Mouse (Mus musculus) hindbrain, embryonic 10.5 days (tissue): ENCODE data around the gene E2f1. TPM values are rescaled to one million over a fixed set of nuclear protein-coding genes. Genes with fewer than 3 reads are reported as not detected.

ENCODE experiments used
- DNase-seq: peaks from one replicate; pipeline ENCODE4 v3.0.0-alpha.2; 2017; ENCODE audit warnings: low spot score
- H3K27ac ChIP-seq: fragments of 300-500 bp; sonication (generic); 2 replicates; pipeline ENCODE4 v1.5.1; 2016; ENCODE audit warnings: mild to moderate bottlenecking, moderate library complexity
- H3K27me3 ChIP-seq: fragments of 300-500 bp; sonication (generic); 2 replicates; pipeline ENCODE4 v1.6.1; 2016; ENCODE audit warnings: mild to moderate bottlenecking; ENCODE audit not compliant: poor library complexity, insufficient read depth, severe bottlenecking
- H3K36me3 ChIP-seq: fragments of 300-500 bp; sonication (generic); 2 replicates; pipeline ENCODE4 v1.6.1; 2016; ENCODE audit warnings: mild to moderate bottlenecking, moderate library complexity
- H3K4me1 ChIP-seq: fragments of 300-500 bp; sonication (generic); replicated peaks from 2 replicates; pipeline ENCODE4 v1.6.1; 2016; ENCODE audit warnings: mild to moderate bottlenecking
- H3K4me3 ChIP-seq: fragments of 300-500 bp; sonication (generic); 2 replicates; pipeline ENCODE4 v1.5.1; 2016; ENCODE audit warnings: mild to moderate bottlenecking, moderate library complexity
- H3K9me3 ChIP-seq: fragments of 300-500 bp; sonication (generic); 2 replicates; pipeline ENCODE4 v1.6.1; 2016; ENCODE audit warnings: mild to moderate bottlenecking, moderate library complexity
- WGBS: fragments of 180-500 bp; shearing (Covaris S2); methylation state at CpG from one replicate; pipeline ENCODE4 v1.1.7; 2016; 5-methylcytosine and 5-hydroxymethylcytosine counted together
- polyA plus RNA-seq: library from polyadenylated mRNA; unstranded; fragments of >200 nt; fragmentation: Nextera tagmentation; extraction: Ambion mirVana; gene quantifications from 2 replicates; pipeline ENCODE4 v1.2.1, GENCODE M21; 2016

Gene E2f1
- polyA plus RNA-seq, 1 experiment from 2014 or later, result 41.4 TPM

DNA sequence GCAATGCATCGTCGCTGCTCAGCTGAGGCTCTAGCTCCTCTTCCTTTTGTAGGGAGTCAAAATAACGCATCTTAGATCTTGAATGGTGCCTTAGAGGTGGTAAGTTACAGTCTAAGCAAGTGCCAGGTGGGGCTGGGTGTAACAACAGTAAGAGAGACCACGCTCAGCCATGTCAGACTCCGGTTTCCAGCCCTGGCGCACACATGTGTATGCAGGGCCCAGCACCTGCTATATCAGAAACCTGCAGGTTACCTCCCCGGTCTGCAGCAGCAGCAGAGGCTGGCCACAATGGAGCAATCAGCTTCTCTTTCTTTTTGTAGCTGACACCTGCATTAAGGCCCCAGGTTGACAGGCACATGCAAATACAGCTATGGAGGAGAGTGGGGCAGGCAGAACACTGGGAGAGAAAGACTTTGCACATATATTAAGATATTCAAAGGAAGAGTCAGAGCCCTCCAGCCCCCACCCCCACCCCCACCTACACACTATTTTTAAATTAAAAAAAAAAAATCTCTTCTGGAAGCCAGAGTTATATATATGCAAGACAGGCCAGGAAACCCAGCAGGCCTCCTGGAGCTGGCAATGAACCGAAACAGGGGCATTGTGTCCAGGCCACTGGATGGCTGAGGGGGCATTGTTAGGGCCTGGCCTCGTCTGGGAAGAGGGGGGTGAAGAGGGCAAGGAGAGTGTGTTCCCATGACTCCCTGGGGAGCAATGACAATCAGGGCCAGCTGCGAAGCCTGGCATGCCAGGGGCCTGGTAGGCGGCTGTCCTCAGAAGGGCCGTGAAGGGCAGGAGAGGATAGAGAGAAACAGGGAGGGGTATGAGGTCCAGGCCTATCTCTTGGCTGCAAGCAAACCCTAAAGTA lies 7.4 kb upstream of the E2f1 start:
- DNase-seq, result peak; percentile 82
- peak overlapping the region; percentile 20; the same call in 1 of the 2 replicates for H3K4me3 ChIP-seq
- 28% methylated on average over 12 of the region's 12 CpGs for WGBS
- no peaks in the 10 kb centered on the region for H3K27me3 ChIP-seq
- peak overlapping the region; percentile 86 for H3K27ac ChIP-seq
- no peaks in the 10 kb centered on the region for H3K9me3 ChIP-seq
- H3K4me1 ChIP-seq, result peaks cover 39% of the 10 kb centered on the region
- no peaks in the 10 kb centered on the region for H3K36me3 ChIP-seq

DNA sequence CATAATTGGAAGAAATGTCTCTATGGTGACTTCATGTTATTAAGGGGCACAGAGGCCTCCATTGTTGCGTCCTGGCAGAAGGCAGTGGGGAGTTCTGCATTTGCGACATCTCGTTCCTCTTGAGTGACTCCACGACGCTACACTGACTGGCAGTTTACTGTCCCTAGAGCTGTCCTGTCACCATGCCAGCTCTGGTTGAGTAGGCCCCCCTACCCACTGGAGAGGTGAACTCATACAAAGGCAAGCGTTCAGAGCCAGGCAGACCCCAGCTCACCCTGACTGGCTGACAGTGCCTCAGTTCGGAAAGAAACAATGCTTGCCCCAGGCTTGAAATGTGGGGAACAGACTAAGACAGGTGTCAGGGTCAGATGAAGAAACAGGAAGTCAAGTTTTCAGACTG lies 4.6 kb upstream of the E2f1 start:
- H3K36me3 ChIP-seq, result no peaks in the 10 kb centered on the region
- H3K4me1 ChIP-seq, result peaks cover 56% of the 10 kb centered on the region
- no peaks in the 10 kb centered on the region for H3K27me3 ChIP-seq
- WGBS, result 40% methylated on average over 7 of the region's 7 CpGs
- peak overlapping the region; percentile 79 for H3K27ac ChIP-seq
- no peaks in the 10 kb centered on the region for H3K9me3 ChIP-seq
- DNase-seq, result no peak
- H3K4me3 ChIP-seq, result no peak overlapping the region

DNA sequence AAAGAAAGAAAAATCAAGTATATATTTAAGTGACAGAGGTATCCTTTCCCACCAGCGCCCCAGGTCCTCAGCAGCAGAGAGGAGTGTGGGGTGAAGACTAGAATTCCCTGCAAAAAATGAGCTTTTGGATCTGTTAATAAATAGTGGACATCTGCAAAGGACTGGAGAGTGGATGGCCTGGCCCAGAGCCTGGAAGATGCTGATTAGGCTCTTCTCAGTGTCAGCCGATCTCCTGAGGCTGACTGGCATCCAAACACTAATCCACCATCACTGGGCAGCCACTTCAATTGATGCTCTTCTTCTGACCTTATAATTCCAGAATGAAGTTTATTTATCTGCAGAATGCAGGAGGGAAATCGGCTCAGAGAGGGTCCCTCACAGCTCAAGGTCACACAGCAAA lies 3.3 kb upstream of the E2f1 start:
- Histone ChIP-seq H3K4me3 (no peak overlapping the region), H3K27me3 (no peaks in the 10 kb centered on the region), H3K4me1 (peaks cover 66% of the 10 kb centered on the region), H3K27ac (0 out of 2 replicates have a peak overlapping the region, but pooled peaks have one; percentile 29), H3K36me3 (peaks cover 2% of the 10 kb centered on the region; the same call in 1 of the 2 replicates), H3K9me3 (no peaks in the 10 kb centered on the region)
- 82% methylated on average over 3 of the region's 3 CpGs for WGBS
- no peak for DNase-seq

DNA sequence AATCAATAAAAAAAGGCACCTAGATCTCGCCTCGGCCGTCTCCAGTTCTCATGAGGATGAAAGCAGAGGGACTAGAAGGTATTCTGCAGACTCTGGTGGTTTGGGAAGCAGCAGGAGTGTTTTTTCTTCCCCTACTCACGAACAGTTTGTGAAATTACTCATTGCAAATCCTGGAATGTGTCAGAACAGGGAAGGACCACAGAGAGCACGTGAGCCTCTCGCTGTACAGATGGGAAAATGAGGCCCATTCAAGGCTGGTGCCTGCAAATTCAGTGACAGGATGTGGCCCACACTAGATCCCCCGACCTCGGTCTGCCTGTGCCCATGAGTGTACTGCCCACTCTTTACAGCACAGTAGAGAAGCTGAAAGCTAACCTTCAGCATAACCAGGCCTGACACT lies 2.3 kb upstream of the E2f1 start:
- no peak for DNase-seq
- Histone ChIP-seq H3K36me3 (peaks cover 7% of the 10 kb centered on the region; the same call in 1 of the 2 replicates), H3K27ac (0 out of 2 replicates have a peak overlapping the region, but pooled peaks have one; percentile 36), H3K9me3 (no peaks in the 10 kb centered on the region), H3K4me1 (peaks cover 66% of the 10 kb centered on the region), H3K4me3 (no peak overlapping the region), H3K27me3 (no peaks in the 10 kb centered on the region)
- 82% methylated on average over 8 of the region's 8 CpGs for WGBS

DNA sequence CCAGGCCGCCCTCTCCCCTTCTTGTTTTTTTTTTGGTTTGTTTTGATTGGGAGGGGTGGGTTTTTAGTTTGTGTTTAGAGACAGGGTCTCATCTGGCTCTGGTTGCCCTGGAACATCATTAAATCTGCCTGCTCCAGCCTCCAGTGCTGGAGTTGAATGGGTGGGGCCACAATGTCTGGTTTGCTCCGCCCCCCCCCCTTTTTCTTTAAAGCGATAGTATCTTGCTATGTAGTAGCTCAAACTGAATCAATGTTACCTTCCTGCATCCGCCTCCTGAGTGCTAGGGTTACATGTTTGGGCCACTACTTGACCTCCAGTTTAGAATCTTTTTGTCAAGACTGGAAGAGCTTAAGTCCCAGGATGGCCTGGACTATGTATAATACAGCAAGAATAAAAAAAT lies 1.6 kb upstream of the E2f1 start:
- Histone ChIP-seq H3K9me3 (no peaks in the 10 kb centered on the region), H3K4me3 (no peak overlapping the region), H3K4me1 (peaks cover 66% of the 10 kb centered on the region), H3K36me3 (peaks cover 7% of the 10 kb centered on the region), H3K27me3 (no peaks in the 10 kb centered on the region), H3K27ac (peak overlapping the region; percentile 97)
- 74% methylated on average over 4 of the region's 4 CpGs for WGBS
- DNase-seq, result no peak

DNA sequence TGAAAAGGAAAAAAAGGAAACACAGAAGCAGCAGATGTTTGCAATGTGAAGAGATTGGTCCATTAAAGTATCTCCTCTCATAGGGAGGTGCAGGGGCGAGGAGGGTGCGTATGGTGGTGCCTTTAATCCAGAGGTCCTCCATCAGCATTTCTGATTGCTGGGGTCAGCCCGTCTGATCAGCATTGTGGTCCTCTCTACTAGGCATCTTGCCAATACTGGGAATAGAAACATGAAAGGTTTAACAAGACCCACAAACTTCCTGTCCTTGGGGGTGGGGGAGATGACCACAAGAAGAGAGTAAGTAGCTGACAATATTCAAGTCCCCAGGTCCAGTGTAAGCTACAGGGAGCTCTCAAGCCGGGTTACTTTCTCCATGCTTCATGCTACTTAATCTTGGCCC lies 974 bp upstream of the E2f1 start:
- Histone ChIP-seq H3K4me1 (peaks cover 68% of the 10 kb centered on the region), H3K4me3 (peak overlapping the region; percentile 90), H3K27ac (peak overlapping the region; percentile 97), H3K27me3 (no peaks in the 10 kb centered on the region), H3K36me3 (peaks cover 13% of the 10 kb centered on the region), H3K9me3 (no peaks in the 10 kb centered on the region)
- WGBS, result 77% methylated on average over 4 of the region's 4 CpGs
- DNase-seq, result no peak

DNA sequence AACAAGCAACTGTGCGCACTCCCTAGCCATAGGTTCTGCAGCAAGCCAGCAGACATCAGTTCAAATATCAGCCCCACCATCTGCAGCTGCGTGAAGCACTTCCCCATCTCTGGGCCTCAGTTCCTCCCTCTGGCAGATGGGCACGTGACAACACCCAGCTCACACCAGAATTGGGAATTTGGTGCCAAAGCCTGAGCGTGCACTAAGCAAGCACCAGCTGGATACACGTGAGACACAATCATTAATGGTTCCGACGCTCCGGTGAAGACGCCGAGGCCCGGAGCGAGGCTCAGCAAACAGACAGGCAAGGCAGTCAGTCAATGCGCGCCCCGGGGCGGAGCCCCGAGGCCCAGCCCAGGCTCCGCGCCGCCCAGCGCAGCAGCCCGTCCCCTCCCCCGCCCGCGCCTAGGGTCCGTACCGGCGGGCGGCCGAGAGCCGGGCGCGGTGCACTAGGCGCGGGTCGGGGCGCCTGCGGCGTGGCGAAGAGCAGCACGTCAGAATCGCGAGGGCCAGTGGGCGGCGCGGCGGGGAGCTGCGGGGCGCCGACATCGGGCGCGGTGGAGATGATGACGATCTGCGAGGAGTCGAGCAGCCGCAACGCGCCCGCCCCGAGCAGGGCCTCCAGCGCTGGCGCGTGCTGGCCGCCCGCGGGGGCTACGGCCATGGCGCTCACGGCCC lies 482 bp downstream of the E2f1 start:
- no peaks in the 10 kb centered on the region for H3K9me3 ChIP-seq
- under 1% methylated on average over 70 of the region's 70 CpGs for WGBS
- peaks cover 27% of the 10 kb centered on the region for H3K36me3 ChIP-seq
- H3K27ac ChIP-seq, result peak overlapping the region; percentile 97
- H3K4me3 ChIP-seq, result peak overlapping the region; percentile 90
- peaks cover 79% of the 10 kb centered on the region for H3K4me1 ChIP-seq
- peak; percentile 72 for DNase-seq
- no peaks in the 10 kb centered on the region for H3K27me3 ChIP-seq

DNA sequence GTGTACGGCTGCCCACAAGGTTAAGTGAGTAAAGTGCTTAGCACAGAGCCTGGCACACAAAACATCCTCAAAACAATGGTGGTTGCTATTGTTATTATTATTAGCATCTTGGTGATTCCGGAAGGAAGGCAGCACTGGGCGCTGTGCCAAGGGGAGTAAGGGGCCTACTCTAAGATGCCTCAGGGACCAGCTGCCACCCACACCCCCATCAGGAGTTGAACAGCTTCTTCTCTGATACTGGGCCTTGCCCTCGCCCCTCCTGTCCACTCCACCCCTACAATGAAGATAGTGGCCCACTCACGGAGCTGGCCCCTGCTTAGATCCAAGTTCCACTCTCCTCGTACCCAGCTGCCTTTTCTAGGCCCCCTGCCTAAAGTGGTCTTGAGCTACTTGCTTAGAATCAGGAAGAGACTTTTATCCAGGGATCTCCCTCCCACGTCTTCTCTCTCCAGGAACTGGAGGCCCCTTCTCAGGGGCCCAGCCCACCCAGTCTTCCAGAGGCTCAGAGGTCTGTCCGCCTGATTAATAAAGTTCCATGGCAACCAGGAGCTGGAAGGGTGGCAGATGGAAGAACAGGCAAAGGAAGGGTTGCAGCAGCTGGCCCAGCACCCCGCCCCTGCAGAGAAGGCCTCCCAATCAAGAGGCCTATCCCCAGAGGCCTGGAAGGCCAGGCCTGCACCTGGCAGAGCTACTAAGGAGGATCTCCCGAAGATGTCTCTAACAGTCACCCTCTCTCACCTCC lies 1.2 kb downstream of the E2f1 start:
- DNase-seq, result peak; percentile 62
- Histone ChIP-seq H3K27ac (peak overlapping the region; percentile 97), H3K4me3 (peak overlapping the region; percentile 90), H3K36me3 (peaks cover 34% of the 10 kb centered on the region), H3K27me3 (no peaks in the 10 kb centered on the region), H3K4me1 (peaks cover 76% of the 10 kb centered on the region), H3K9me3 (no peaks in the 10 kb centered on the region)
- 22% methylated on average over 10 of the region's 10 CpGs for WGBS

DNA sequence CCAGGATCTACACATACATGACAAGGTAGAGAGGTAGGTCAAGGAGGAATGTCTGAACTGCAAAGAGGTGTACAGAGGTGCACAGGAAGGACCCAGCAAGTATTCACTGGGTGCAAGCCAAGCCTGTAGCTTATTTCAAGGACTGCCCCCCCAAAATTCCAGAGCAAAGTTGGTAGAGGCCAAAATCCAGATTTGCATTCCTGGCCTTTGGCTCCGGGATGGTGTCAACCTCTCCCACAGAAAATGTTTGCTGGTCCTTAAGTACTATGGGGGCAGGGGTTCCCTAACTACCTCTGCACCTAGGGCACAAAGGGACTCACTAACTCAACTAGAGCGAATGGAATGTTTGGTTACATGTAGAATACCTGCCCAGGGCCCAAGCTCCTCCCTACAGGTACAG lies 1.9 kb downstream of the E2f1 start:
- Histone ChIP-seq H3K4me3 (peak overlapping the region; percentile 90), H3K27me3 (no peaks in the 10 kb centered on the region), H3K27ac (peak overlapping the region; percentile 97), H3K9me3 (no peaks in the 10 kb centered on the region), H3K36me3 (peaks cover 41% of the 10 kb centered on the region), H3K4me1 (peaks cover 76% of the 10 kb centered on the region)
- no peak for DNase-seq
- 77% methylated on average over 2 of the region's 2 CpGs for WGBS

DNA sequence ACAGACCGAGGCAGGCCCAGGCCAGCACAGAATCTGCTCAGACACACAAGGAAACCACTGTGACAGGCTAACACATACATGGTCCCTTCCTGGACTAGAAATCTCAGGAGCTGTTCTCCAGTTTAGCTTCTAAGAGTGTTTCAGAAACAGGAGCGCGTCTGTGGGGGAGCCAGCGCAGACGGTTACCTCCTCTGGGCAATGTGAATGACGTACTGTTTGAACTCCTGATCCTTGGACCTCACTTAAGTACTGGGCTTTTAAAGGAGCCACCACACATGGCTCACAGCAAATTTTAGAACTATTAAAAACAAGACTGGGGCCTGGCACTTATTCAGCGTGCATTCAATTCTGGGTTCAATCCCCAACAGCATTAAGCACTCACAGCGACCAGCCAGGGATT lies 3.1 kb downstream of the E2f1 start:
- Histone ChIP-seq H3K27me3 (no peaks in the 10 kb centered on the region), H3K4me1 (peaks cover 73% of the 10 kb centered on the region), H3K4me3 (peak overlapping the region; percentile 32), H3K36me3 (peaks cover 52% of the 10 kb centered on the region), H3K9me3 (no peaks in the 10 kb centered on the region), H3K27ac (peak overlapping the region; percentile 70)
- no peak for DNase-seq
- 59% methylated on average over 8 of the region's 8 CpGs for WGBS

DNA sequence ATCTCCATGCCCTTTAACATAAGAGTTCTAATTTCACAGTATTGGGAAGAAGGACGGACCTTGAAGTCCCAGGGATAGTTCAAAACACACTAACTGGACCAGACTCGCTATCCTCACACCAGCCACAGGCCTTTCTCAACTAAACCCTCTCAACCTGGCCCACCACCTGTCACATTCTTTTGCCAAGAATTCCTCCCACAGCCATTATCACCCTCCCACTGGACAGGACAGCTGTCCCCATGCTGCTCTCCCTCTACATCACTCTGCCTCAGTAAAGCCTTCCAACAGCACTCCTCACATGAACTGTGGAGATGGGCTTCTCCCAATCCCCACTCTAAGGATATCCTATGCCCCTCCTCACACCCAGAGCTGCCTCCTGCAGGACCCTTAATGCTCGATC lies 4.1 kb downstream of the E2f1 start:
- Histone ChIP-seq H3K4me3 (no peak overlapping the region), H3K4me1 (peaks cover 72% of the 10 kb centered on the region), H3K9me3 (no peaks in the 10 kb centered on the region), H3K27me3 (no peaks in the 10 kb centered on the region), H3K27ac (peak overlapping the region; percentile 70), H3K36me3 (peaks cover 63% of the 10 kb centered on the region)
- DNase-seq, result no peak
- 74% methylated on average over 3 of the region's 3 CpGs for WGBS

DNA sequence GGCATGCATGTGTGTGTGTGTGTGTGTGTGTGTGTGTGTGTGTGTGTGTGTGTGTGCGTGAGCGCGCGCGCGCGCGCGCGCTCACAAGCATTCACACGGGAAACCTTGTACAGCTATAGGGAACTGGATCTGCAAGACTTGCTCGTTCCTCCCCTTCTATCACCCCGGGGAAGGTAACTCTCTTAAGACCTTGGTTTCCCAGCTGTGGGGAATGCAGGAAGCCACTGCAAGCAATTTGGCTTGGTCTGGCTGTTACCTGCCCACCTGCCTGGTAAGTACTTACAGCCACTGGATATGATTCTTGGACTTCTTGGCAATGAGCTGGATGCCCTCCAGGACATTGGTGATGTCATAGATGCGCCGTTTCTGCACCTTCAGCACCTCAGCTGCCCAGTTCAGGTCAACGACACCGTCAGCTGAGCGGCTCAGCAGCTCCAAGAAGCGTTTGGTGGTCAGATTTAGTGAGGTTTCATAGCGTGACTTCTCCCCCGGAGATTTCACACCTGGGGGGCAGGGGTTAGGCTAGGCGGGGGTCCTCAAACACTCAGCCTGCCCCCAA lies 6.0 kb downstream of the E2f1 start:
- DNase-seq, result no peak
- peaks cover 72% of the 10 kb centered on the region for H3K4me1 ChIP-seq
- 92% methylated on average over 22 of the region's 22 CpGs for WGBS
- no peak overlapping the region for H3K27ac ChIP-seq
- no peaks in the 10 kb centered on the region for H3K9me3 ChIP-seq
- H3K4me3 ChIP-seq, result no peak overlapping the region
- H3K27me3 ChIP-seq, result no peaks in the 10 kb centered on the region
- peaks cover 78% of the 10 kb centered on the region for H3K36me3 ChIP-seq
